Mouse (Mus musculus): ENCODE measurements around the gene Acp4.
"Not testable (repeated sequence)": the region's sequence is repeated elsewhere in the genome, so short reads cannot be mapped to it uniquely, and the experiment has no call there.

Acp4 gene

GRCm38 (mm10) chr7:44257278-44257677, at the start of gene Acp4:
TSS of gene Acp4 (minus strand) at chr7:44257378.
- no peak for DNase-seq

DNA sequence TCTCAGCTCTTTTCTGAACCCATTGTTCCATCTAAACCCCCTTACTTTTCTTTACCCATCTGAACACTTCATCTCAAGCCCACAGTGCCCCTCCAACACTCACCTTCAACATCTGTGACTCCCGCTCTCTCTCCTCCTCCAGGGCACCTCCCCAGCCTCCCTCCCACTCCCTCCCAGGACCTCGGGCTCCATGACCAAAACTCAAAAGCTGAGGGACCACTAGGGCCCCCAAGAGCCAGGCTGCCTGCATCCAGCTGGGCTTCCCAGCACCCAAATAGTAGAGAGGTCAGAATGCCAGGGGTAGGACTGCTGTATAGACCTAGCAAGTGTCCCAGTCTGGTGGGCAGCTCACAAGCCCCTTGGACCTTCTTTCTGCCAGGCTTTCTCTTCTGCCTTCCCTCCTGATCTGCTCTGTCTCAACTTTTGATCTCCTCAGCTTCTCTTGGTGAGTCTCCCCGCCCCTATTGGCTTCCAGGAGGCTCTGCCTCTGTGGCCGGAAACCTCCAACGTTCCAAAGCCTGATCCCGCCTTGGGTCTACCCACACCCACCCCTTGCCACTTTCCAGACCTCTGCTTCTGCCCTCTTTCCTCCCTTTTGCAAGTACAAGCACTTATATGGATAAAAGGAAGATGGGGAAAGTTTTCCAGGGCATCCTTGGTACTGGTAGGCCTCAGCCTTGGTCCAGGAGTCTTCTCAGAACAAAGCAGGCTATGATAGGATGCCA, 49.5 kb upstream of the Acp4 start, which contains the start of gene Clec11a:
Gene Clec11a, minus strand, starts transcription at position 387 of the 725 bp plus-strand sequence.
- no peak for DNase-seq

DNA sequence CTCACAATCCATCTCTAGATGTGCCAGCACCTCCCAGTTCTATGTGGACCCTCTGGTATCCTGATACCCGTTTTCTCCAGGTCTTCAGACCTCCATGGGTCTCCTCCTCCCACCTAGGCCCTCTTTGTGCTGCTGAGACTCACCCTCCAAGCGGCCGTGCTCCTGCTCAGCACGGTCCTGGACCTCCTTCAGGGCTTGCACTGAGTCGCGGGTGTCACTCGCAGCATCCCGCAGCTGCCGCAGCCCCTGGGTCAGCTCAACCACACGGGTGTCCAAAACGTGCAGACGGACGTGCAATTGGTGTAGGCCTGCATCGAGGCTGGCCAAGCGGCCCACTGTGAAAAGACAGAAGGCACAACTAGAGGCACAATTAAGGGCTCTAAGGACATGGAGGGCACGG, 48.5 kb upstream of the Acp4 start:
- DNase-seq: no peak

GRCm38 (mm10) chr7:44304775-44305641, 47.8 kb upstream of the Acp4 start:
- peak; percentile 99 for DNase-seq

GRCm38 (mm10) chr7:44304463-44304774, 47.2 kb upstream of the Acp4 start:
- DNase-seq: no peak

- DNase-seq: no peak
Measured at GRCm38 (mm10) chr7:44303346-44304340, 46.5 kb upstream of the Acp4 start.

DNA sequence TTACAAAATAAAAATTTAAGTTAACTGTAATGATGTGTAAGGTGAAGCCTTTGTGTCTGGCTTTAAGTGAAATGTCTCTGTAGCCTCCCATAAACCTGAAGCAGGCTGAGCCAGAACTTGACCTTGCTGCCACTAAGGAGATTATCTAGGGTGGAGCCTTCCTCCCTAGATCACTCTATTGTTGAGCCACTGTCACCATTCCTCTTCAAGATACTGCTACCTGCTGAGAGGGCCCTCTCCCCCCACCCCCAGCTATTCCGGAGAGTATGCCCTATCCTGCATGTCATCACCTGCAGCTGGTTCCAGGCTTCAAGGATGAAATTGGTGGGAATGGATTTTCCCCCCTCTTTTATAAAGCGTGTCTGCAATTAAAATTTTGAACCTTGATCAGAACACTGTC, 40.3 kb upstream of the Acp4 start:
- DNase-seq: not testable (repeated sequence)

DNA sequence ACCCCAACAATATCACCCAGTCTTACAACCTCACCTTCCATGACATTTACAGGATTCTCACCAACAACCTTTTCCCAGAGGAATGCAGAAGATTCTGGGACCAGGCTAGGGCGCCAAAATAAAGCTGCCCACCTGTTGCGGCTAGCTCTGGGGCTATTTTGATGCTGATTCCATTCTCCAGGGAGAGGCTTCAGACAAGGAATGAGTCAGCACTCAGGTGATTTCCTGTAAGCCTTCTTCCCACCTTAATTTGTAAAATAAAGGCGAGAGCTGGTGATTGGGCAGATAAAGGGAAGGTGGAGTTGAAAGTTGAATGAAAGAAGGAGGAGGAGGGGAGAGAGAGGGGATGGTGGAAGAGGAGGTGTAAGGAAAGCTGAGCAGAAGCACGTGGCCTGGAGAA, 34.2 kb upstream of the Acp4 start:
- no peak for DNase-seq

DNA sequence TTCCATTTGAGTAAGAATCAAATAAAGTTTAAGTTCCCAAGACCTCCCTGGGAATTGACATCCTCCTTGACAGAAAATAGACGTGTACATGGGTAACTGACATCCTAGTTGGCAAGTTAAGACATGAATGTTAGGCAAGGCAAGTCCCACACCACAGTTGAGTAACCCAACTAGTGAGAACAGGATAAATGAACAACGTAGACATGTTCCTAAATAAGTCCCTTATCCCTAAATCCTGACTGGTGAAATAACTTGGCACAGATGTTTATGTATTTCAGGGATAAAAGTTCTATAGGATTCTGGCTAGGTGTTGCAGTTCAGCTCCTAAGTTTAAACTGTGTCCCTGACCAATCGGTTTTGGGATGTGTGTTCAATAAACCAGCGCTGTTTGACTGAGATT, 33.8 kb upstream of the Acp4 start:
- DNase-seq: no peak

- DNase-seq: no peak
Measured at GRCm38 (mm10) chr7:44287760-44288159, 30.6 kb upstream of the Acp4 start.

DNA sequence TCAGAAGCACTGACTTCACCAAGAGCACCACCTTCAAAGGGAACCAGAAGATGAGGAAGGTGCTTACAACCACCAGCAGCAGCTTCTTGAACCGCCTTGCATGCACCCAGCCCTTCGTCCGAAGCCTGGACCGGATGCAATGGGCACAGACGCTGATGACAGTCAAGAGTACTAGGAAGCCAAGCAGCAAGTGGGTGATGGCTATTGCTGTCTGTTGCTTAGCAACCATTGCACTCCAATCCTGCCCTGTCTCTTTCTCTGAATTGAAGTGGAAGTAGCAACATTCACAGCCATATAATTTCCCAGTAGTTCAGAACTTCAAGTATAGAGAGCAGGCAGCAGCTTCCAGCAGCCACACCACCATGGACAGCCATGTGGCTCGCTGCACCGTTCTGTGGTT, 24.4 kb upstream of the Acp4 start:
- peak; percentile 27 for DNase-seq

GRCm38 (mm10) chr7:44280959-44281358, 23.8 kb upstream of the Acp4 start:
- no peak for DNase-seq

DNA sequence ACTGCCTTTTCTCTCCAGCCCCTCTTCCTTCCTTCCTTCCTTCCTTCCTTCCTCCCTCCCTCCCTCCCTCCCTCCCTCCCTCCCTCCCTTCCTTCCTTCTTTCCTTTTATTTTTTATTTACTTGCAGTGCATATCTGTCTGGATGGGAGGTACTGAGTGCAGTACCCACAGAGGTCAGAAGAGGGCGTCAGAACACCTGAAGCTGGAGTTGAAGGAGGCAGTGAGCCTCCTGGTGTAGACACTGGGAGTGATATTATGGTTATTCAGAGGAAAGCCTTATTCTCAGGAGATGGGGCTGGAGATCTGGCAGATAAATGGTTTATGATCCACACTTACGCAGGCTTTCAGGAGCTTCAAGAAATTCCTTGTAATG, 20.1 kb upstream of the Acp4 start:
- peak; percentile 64 for DNase-seq

DNA sequence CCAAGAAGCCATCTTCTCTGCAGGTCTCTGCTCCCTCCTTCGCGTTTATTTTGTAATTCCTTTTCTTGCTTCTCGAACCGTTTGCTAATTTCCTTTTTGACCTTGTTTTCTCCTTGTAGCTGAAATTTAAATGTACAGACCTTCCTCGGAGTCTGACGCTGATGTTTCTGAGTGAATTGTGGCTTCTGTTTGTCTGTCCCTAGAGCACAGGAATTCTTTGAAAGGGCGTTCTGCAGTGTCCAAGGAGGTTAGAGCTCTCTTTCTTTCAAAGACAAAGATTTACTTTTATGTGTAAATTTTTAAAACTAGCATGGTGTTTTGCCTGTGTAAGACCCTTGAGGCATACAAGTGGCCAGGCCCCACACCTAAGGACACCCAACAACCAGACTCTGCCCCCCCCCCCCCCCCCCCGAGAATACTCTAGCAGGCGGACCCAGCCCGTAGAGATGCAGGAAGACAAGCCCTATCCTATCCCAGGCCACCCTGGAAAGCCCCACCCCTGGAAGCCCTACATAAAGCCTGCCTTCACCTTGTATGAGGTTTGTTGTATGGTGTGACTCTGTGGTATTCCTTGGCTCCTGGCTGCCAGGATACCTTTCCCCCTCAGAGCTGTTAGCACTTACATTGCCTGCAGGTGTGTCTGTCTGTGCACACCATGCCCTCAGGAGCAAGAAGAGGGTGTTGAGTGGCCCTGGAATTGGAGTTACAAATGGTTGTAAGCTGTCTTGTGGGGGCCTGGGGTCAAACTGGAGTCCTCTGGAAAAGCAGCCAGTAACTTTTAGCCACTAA, 19.5 kb upstream of the Acp4 start:
- DNase-seq: no peak

DNA sequence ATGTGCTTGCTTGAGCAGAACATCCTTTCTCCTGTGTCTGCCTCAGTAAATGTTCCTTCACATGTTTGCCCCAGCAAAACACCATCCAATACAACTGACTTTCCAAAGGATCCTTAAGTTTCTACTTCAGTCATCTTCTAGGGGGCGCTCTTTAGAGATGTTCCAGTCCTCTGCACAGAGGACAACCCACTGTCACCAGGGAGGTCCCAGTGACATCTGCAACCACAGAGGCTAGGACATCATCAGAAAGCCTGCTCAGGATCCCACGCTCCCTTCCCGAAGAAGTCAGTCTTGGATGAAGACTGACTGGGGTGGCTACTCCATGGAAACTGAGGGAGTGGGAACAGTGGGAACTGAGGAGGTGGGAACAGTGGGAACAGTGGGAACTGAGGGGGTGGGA, 18.4 kb upstream of the Acp4 start:
- no peak for DNase-seq

DNA sequence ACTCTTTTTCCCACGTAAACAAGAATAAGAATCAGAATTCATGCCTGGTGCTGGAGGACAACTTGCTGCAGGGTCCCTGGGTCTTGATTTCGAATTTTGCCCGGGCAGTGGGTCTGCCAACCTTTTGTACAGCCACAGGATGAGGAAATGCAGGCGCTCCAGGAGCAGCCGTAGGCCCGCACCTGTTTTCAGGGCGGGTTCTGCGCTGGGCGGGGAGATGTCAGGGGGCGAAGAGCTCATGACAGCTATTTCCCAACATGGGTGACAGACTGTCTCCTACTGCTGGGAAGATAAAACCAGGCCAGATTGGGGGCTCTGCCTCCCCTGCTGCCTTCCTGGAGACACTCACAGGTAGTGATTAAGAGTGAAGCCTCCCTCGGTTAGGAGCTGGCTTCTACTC, 16.9 kb upstream of the Acp4 start:
- no peak for DNase-seq

- DNase-seq: no peak
Measured at GRCm38 (mm10) chr7:44273446-44273845, 16.3 kb upstream of the Acp4 start.

GRCm38 (mm10) chr7:44272546-44272945, 15.4 kb upstream of the Acp4 start:
- no peak for DNase-seq

- DNase-seq: no peak
Measured at GRCm38 (mm10) chr7:44271309-44271708, 14.1 kb upstream of the Acp4 start.

DNA sequence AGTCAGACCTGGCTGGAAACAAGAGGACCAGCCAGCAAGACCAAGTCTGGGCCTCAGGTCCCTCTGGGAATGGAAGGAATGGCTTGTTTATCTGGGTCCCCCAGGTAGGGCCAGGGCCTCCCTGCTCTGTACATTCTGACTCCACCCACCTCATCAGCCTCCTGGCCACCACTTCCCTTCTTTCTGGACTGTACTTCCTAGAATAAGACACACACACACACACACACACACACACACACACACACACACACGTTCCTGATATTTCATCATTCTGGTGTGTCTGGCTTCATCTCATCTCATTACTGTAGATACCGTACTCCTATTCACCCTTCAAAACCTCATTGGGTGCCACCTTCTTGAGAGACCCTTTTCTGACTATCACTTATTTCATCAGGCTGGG, 12.2 kb upstream of the Acp4 start:
- DNase-seq: no peak

- DNase-seq: no peak
Measured at GRCm38 (mm10) chr7:44268117-44268516, 10.9 kb upstream of the Acp4 start.
